Mouse (Mus musculus): Measurements from ENCODE around the gene Entpd2. TPM values are rescaled to one million over a fixed set of nuclear protein-coding genes. Genes with fewer than 3 reads are reported as not detected.

Entpd2 gene
- polyA plus RNA-seq, 1 experiment = not detected

- Histone ChIP-seq H3K79me3 (ENCODE audit: low read depth) (no peaks in the 10 kb centered on the region), H3K79me2 (ENCODE audit: control insufficient read depth, insufficient read depth) (no peaks in the 10 kb centered on the region), H3K4me3 (ENCODE audit: insufficient read depth, poor library complexity, severe bottlenecking) (no peak overlapping the region), H3ac (ENCODE audit: control insufficient read depth, insufficient read length, low read depth) (no peak overlapping the region), H3K27me3 (ENCODE audit: control insufficient read depth, insufficient read depth, insufficient read length) (peaks cover 11% of the 10 kb centered on the region), H3K36me3 (ENCODE audit: control insufficient read depth, insufficient read depth) (no peaks in the 10 kb centered on the region)
- no peak for TF ChIP-seq CEBPB (IDR thresholded peaks at IDR 0.05; ENCODE audit: low read depth)
- TF ChIP-seq CTCF (IDR thresholded peaks at IDR 0.05; ENCODE audit: control insufficient read depth, insufficient read depth, insufficient read length) = no peak
- no peak for TF ChIP-seq USF1 (IDR thresholded peaks at IDR 0.05; ENCODE audit: low read depth)
- no peak for TF ChIP-seq MYOG (IDR thresholded peaks at IDR 0.05; ENCODE audit: control insufficient read depth, extremely low read depth, insufficient read length)
- no peak for TF ChIP-seq MAX (IDR thresholded peaks at IDR 0.05)
- TF ChIP-seq MYOD1 (IDR thresholded peaks at IDR 0.05; ENCODE audit: control insufficient read depth, insufficient read length, low read depth) = no peak
- TF ChIP-seq FOSL1 (IDR thresholded peaks at IDR 0.05; ENCODE audit: insufficient read depth, low read length, poor library complexity, severe bottlenecking) = no peak
These were observed 33.9 kb downstream of the Entpd2 start for GRCm38 (mm10) chr2:25429435-25430180.

GRCm38 (mm10) chr2:25430395-25431233 lies 34.9 kb downstream of the Entpd2 start:
- Histone ChIP-seq H3K79me3 (ENCODE audit: low read depth) (no peaks in the 10 kb centered on the region), H3K27me3 (ENCODE audit: control insufficient read depth, insufficient read depth, insufficient read length) (peaks cover 7% of the 10 kb centered on the region), H3K4me3 (ENCODE audit: insufficient read depth, poor library complexity, severe bottlenecking) (no peak overlapping the region), H3K36me3 (ENCODE audit: control insufficient read depth, insufficient read depth) (no peaks in the 10 kb centered on the region), H3ac (ENCODE audit: control insufficient read depth, insufficient read length, low read depth) (no peak overlapping the region), H3K79me2 (ENCODE audit: control insufficient read depth, insufficient read depth) (no peaks in the 10 kb centered on the region)
- TF ChIP-seq FOSL1 (IDR thresholded peaks at IDR 0.05; ENCODE audit: insufficient read depth, low read length, poor library complexity, severe bottlenecking) = no peak
- no peak for TF ChIP-seq CTCF (IDR thresholded peaks at IDR 0.05; ENCODE audit: control insufficient read depth, insufficient read depth, insufficient read length)
- no peak for TF ChIP-seq MYOD1 (IDR thresholded peaks at IDR 0.05; ENCODE audit: control insufficient read depth, insufficient read length, low read depth)
- no peak for TF ChIP-seq CEBPB (IDR thresholded peaks at IDR 0.05; ENCODE audit: low read depth)
- TF ChIP-seq USF1 (IDR thresholded peaks at IDR 0.05; ENCODE audit: low read depth) = no peak
- no peak for TF ChIP-seq MAX (IDR thresholded peaks at IDR 0.05)
- no peak for TF ChIP-seq MYOG (IDR thresholded peaks at IDR 0.05; ENCODE audit: control insufficient read depth, extremely low read depth, insufficient read length)

- H3K36me3 ChIP-seq (ENCODE audit: control insufficient read depth, insufficient read depth) = no peaks in the 10 kb centered on the region
- H3K79me3 ChIP-seq (ENCODE audit: low read depth) = no peaks in the 10 kb centered on the region
- no peaks in the 10 kb centered on the region for H3K79me2 ChIP-seq (ENCODE audit: control insufficient read depth, insufficient read depth)
- no peak overlapping the region for H3ac ChIP-seq (ENCODE audit: control insufficient read depth, insufficient read length, low read depth)
- TF ChIP-seq CTCF (IDR thresholded peaks at IDR 0.05; ENCODE audit: control insufficient read depth, insufficient read depth, insufficient read length) (no peak), MAX (IDR thresholded peaks at IDR 0.05) (no peak), CEBPB (IDR thresholded peaks at IDR 0.05; ENCODE audit: low read depth) (no peak), MYOG (IDR thresholded peaks at IDR 0.05; ENCODE audit: control insufficient read depth, extremely low read depth, insufficient read length) (no peak), FOSL1 (IDR thresholded peaks at IDR 0.05; ENCODE audit: insufficient read depth, low read length, poor library complexity, severe bottlenecking) (no peak), MYOD1 (IDR thresholded peaks at IDR 0.05; ENCODE audit: control insufficient read depth, insufficient read length, low read depth) (no peak), USF1 (IDR thresholded peaks at IDR 0.05; ENCODE audit: low read depth) (no peak)
- peaks cover 7% of the 10 kb centered on the region for H3K27me3 ChIP-seq (ENCODE audit: control insufficient read depth, insufficient read depth, insufficient read length)
- no peak overlapping the region for H3K4me3 ChIP-seq (ENCODE audit: insufficient read depth, poor library complexity, severe bottlenecking)
These were observed 35.7 kb downstream of the Entpd2 start for GRCm38 (mm10) chr2:25431308-25431855.

GRCm38 (mm10) chr2:25432326-25433098 lies 36.8 kb downstream of the Entpd2 start:
- Histone ChIP-seq H3K36me3 (ENCODE audit: control insufficient read depth, insufficient read depth) (no peaks in the 10 kb centered on the region), H3K79me3 (ENCODE audit: low read depth) (no peaks in the 10 kb centered on the region), H3K27me3 (ENCODE audit: control insufficient read depth, insufficient read depth, insufficient read length) (peaks cover 7% of the 10 kb centered on the region), H3K4me3 (ENCODE audit: insufficient read depth, poor library complexity, severe bottlenecking) (no peak overlapping the region), H3K79me2 (ENCODE audit: control insufficient read depth, insufficient read depth) (no peaks in the 10 kb centered on the region), H3ac (ENCODE audit: control insufficient read depth, insufficient read length, low read depth) (no peak overlapping the region)
- TF ChIP-seq MYOG (IDR thresholded peaks at IDR 0.05; ENCODE audit: control insufficient read depth, extremely low read depth, insufficient read length) = no peak

- Histone ChIP-seq H3K79me2 (ENCODE audit: control insufficient read depth, insufficient read depth) (no peaks in the 10 kb centered on the region), H3K27me3 (ENCODE audit: control insufficient read depth, insufficient read depth, insufficient read length) (peaks cover 7% of the 10 kb centered on the region), H3K4me3 (ENCODE audit: insufficient read depth, poor library complexity, severe bottlenecking) (no peak overlapping the region), H3K79me3 (ENCODE audit: low read depth) (no peaks in the 10 kb centered on the region), H3ac (ENCODE audit: control insufficient read depth, insufficient read length, low read depth) (no peak overlapping the region), H3K36me3 (ENCODE audit: control insufficient read depth, insufficient read depth) (no peaks in the 10 kb centered on the region)
- TF ChIP-seq CEBPB (IDR thresholded peaks at IDR 0.05; ENCODE audit: low read depth) (no peak), USF1 (IDR thresholded peaks at IDR 0.05; ENCODE audit: low read depth) (no peak), FOSL1 (IDR thresholded peaks at IDR 0.05; ENCODE audit: insufficient read depth, low read length, poor library complexity, severe bottlenecking) (no peak), MYOD1 (IDR thresholded peaks at IDR 0.05; ENCODE audit: control insufficient read depth, insufficient read length, low read depth) (no peak), CTCF (IDR thresholded peaks at IDR 0.05; ENCODE audit: control insufficient read depth, insufficient read depth, insufficient read length) (no peak), MYOG (IDR thresholded peaks at IDR 0.05; ENCODE audit: control insufficient read depth, extremely low read depth, insufficient read length) (no peak), MAX (IDR thresholded peaks at IDR 0.05) (no peak)
These were observed 37.4 kb downstream of the Entpd2 start for GRCm38 (mm10) chr2:25433101-25433500.

All from C2C12 (cell line).